Comparison of ENCODE assay signal across 13 mouse cellular contexts in genomic region chr4:3228476-3228875, GRCm38 (mm10). TPM values are rescaled to one million over a fixed set of nuclear protein-coding genes. Genes with fewer than 3 reads are reported as not detected.
DNase-seq lines count a peak whose midpoint lies in the region; ATAC-seq and TF ChIP-seq lines count a peak whose summit lies in the region.
"Had no signal": no experiment of that assay in that cellular context is flagged by ENCODE, and none has a peak within 500 bp of the region (broad histone marks: within the 10 kb centered on the region; RNA-seq: fewer than 3 reads in every experiment).

No protein-coding gene starts in this region.

- no peak overlapping the region for H3K4me2 ChIP-seq in forebrain, embryonic 13.5 days
- H3K4me2 ChIP-seq in forebrain, postnatal 0 days (ENCODE audit: low read depth), result no peak overlapping the region
- no peak overlapping the region for H3K4me2 ChIP-seq in midbrain, postnatal 0 days (ENCODE audit: low read depth, low read length, poor library complexity, severe bottlenecking)
- no peak overlapping the region for H3K4me2 ChIP-seq in limb, embryonic 14.5 days (replicated peaks; ENCODE audit: low read depth, low read length, severe bottlenecking)
- no peak overlapping the region for H3K4me2 ChIP-seq in neural tube, embryonic 15.5 days

- no peaks in the 10 kb centered on the region for H3K4me1 ChIP-seq in forebrain, embryonic 13.5 days
- H3K4me1 ChIP-seq in forebrain, postnatal 0 days (ENCODE audit: insufficient read depth), result no peaks in the 10 kb centered on the region
- H3K4me1 ChIP-seq in midbrain, embryonic 10.5 days, result peaks cover 6% of the 10 kb centered on the region; the same call in 1 of the 2 replicates
- H3K4me1 ChIP-seq in midbrain, postnatal 0 days (ENCODE audit: insufficient read depth, low read length), result no peaks in the 10 kb centered on the region
- no peaks in the 10 kb centered on the region for H3K4me1 ChIP-seq in limb, embryonic 14.5 days (ENCODE audit: control insufficient read depth, insufficient read depth, low read length)
- H3K4me1 ChIP-seq in neural tube, embryonic 15.5 days, result no peaks in the 10 kb centered on the region

- peak; percentile 16; the same call in 1 of the 2 replicates for ATAC-seq in forebrain, embryonic 13.5 days
- ATAC-seq in forebrain, postnatal 0 days, result no peak
- ATAC-seq in midbrain, postnatal 0 days (ENCODE audit: low FRiP score), result no peak; the same call in 1 of the 2 replicates
- ATAC-seq in limb, embryonic 14.5 days (ENCODE audit: low FRiP score, low read depth), result peak; percentile 3; the same call in 1 of the 2 replicates
- peak; percentile 12; the same call in 1 of the 2 replicates for ATAC-seq in neural tube, embryonic 15.5 days (ENCODE audit: low FRiP score)
- no peak for ATAC-seq in CD4-positive, CD25-positive, alpha-beta regulatory T cell, adult 4 months

- no peak for DNase-seq in forebrain, postnatal 0 days
- DNase-seq in midbrain, embryonic 10.5 days (ENCODE audit: low spot score), result peak; percentile 13
- no peak for DNase-seq in midbrain, postnatal 0 days (ENCODE audit: low spot score)
- no peak for DNase-seq in limb, embryonic 14.5 days (ENCODE audit: low spot score)
- DNase-seq in urinary bladder, adult 18-20 months (ENCODE audit: low spot score in 2 of 2), result no peak
- DNase-seq: gastrocnemius, postnatal 36 days had no signal

- H3K27ac ChIP-seq in forebrain, embryonic 13.5 days, result no peak overlapping the region
- no peak overlapping the region for H3K27ac ChIP-seq in forebrain, postnatal 0 days (ENCODE audit: low read depth, low read length)
- H3K27ac ChIP-seq in midbrain, embryonic 10.5 days (replicated peaks), result no peak overlapping the region
- H3K27ac ChIP-seq in midbrain, postnatal 0 days (ENCODE audit: low read depth, low read length), result no peak overlapping the region
- no peak overlapping the region for H3K27ac ChIP-seq in limb, embryonic 14.5 days (replicated peaks; ENCODE audit: low read depth, low read length)
- H3K27ac ChIP-seq in neural tube, embryonic 15.5 days (replicated peaks), result no peak overlapping the region
- H3K27ac ChIP-seq: kidney, postnatal 0 days had no signal

- no peaks in the 10 kb centered on the region for H3K36me3 ChIP-seq in forebrain, embryonic 13.5 days (ENCODE audit: poor library complexity, severe bottlenecking)
- H3K36me3 ChIP-seq in forebrain, postnatal 0 days (ENCODE audit: insufficient read depth), result no peaks in the 10 kb centered on the region
- H3K36me3 ChIP-seq in midbrain, embryonic 10.5 days, result no peaks in the 10 kb centered on the region
- no peaks in the 10 kb centered on the region for H3K36me3 ChIP-seq in midbrain, postnatal 0 days (ENCODE audit: insufficient read depth, low read length)
- no peaks in the 10 kb centered on the region for H3K36me3 ChIP-seq in limb, embryonic 14.5 days (ENCODE audit: control insufficient read depth, insufficient read depth, low read length)
- H3K36me3 ChIP-seq in neural tube, embryonic 15.5 days, result no peaks in the 10 kb centered on the region

- H3K27me3 ChIP-seq in forebrain, embryonic 13.5 days, result peaks cover 3% of the 10 kb centered on the region; the same call in 1 of the 2 replicates
- no peaks in the 10 kb centered on the region for H3K27me3 ChIP-seq in forebrain, postnatal 0 days (ENCODE audit: insufficient read depth, low read length)
- H3K27me3 ChIP-seq in midbrain, embryonic 10.5 days (ENCODE audit: low read depth, poor library complexity, severe bottlenecking), result peaks cover 7% of the 10 kb centered on the region; the same call in 1 of the 2 replicates
- H3K27me3 ChIP-seq in midbrain, postnatal 0 days (ENCODE audit: insufficient read depth, low read length), result no peaks in the 10 kb centered on the region
- H3K27me3 ChIP-seq in limb, embryonic 14.5 days (ENCODE audit: control insufficient read depth, insufficient read depth, low read length), result no peaks in the 10 kb centered on the region
- peaks cover 3% of the 10 kb centered on the region; the same call in 1 of the 2 replicates for H3K27me3 ChIP-seq in neural tube, embryonic 15.5 days (replicated peaks)

- no peak for TF ChIP-seq POLR2A in limb, embryonic 14.5 days (IDR thresholded peaks at IDR 0.05; ENCODE audit: borderline replicate concordance, extremely low read depth, insufficient read depth, insufficient read length)

- H3K4me3 ChIP-seq in forebrain, embryonic 13.5 days, result no peak overlapping the region
- H3K4me3 ChIP-seq in forebrain, postnatal 0 days (ENCODE audit: low read depth, low read length), result no peak overlapping the region
- no peak overlapping the region for H3K4me3 ChIP-seq in midbrain, embryonic 10.5 days
- no peak overlapping the region for H3K4me3 ChIP-seq in midbrain, postnatal 0 days (ENCODE audit: low read depth, low read length)
- H3K4me3 ChIP-seq in limb, embryonic 14.5 days (replicated peaks; ENCODE audit: low read length), result no peak overlapping the region
- H3K4me3 ChIP-seq in neural tube, embryonic 15.5 days (replicated peaks), result no peak overlapping the region

- TF ChIP-seq CTCF in forebrain, postnatal 0 days (IDR thresholded peaks at IDR 0.05; ENCODE audit: low read depth), result no peak
- TF ChIP-seq CTCF in midbrain, postnatal 0 days (IDR thresholded peaks at IDR 0.05), result no peak

- peaks cover 48% of the 10 kb centered on the region for H3K9me3 ChIP-seq in forebrain, embryonic 13.5 days (replicated peaks)
- H3K9me3 ChIP-seq in forebrain, postnatal 0 days (ENCODE audit: low read length), result peaks cover 56% of the 10 kb centered on the region
- H3K9me3 ChIP-seq in midbrain, embryonic 10.5 days (replicated peaks), result peaks cover 67% of the 10 kb centered on the region
- peaks cover 53% of the 10 kb centered on the region for H3K9me3 ChIP-seq in midbrain, postnatal 0 days (ENCODE audit: low read length)
- peaks cover 33% of the 10 kb centered on the region for H3K9me3 ChIP-seq in limb, embryonic 14.5 days (ENCODE audit: control insufficient read depth, low read length)
- peaks cover 37% of the 10 kb centered on the region for H3K9me3 ChIP-seq in neural tube, embryonic 15.5 days (replicated peaks)

- no peak overlapping the region for H3K9ac ChIP-seq in forebrain, embryonic 13.5 days
- H3K9ac ChIP-seq in forebrain, postnatal 0 days, result no peak overlapping the region
- H3K9ac ChIP-seq in midbrain, postnatal 0 days (replicated peaks; ENCODE audit: low read length, poor library complexity, severe bottlenecking), result no peak overlapping the region
- no peak overlapping the region for H3K9ac ChIP-seq in limb, embryonic 14.5 days (ENCODE audit: low read depth, low read length, severe bottlenecking)
- no peak overlapping the region for H3K9ac ChIP-seq in neural tube, embryonic 15.5 days (replicated peaks)

- 64% methylated on average over 4 of the region's 4 CpGs for WGBS in forebrain, embryonic 13.5 days
- 65% methylated on average over 4 of the region's 4 CpGs for WGBS in forebrain, postnatal 0 days
- WGBS in midbrain, embryonic 10.5 days, result 74% methylated on average over 4 of the region's 4 CpGs
- 68% methylated on average over 4 of the region's 4 CpGs for WGBS in midbrain, postnatal 0 days
- 67% methylated on average over 4 of the region's 4 CpGs for WGBS in limb, embryonic 14.5 days
- 66% methylated on average over 4 of the region's 4 CpGs for WGBS in neural tube, embryonic 15.5 days

RNA-seq across cellular contexts. Expression of gene Vmn1r3, which starts 43.3 kb away (rescaled TPM):
- polyA plus RNA-seq in forebrain, embryonic 13.5 days (2015; fragmentation: Nextera tagmentation; extraction: Ambion mirVana), result not detected in 2 replicates
- total RNA-seq in forebrain, postnatal 0 days (2014; rRNA removed), result not detected in 2 replicates
- polyA plus RNA-seq in forebrain, postnatal 0 days (2015; fragmentation: Nextera tagmentation; extraction: Ambion mirVana), result not detected in 2 replicates
- polyA plus RNA-seq in midbrain, embryonic 10.5 days (2016; fragmentation: Nextera tagmentation; extraction: Ambion mirVana), result not detected in 2 replicates
- total RNA-seq in midbrain, postnatal 0 days (2014; rRNA removed), result not detected in 2 replicates
- not detected in 2 replicates for polyA plus RNA-seq in midbrain, postnatal 0 days (2015; fragmentation: Nextera tagmentation; extraction: Ambion mirVana)
- polyA plus RNA-seq in limb, embryonic 14.5 days (2012; rRNA removed), result not detected in 2 replicates
- not detected in 2 replicates for polyA plus RNA-seq in limb, embryonic 14.5 days (2014; fragmentation: Nextera tagmentation; extraction: Ambion mirVana)
- polyA plus RNA-seq in neural tube, embryonic 15.5 days (2015; fragmentation: Nextera tagmentation; extraction: Ambion mirVana), result not detected in 2 replicates
- not detected for polyA plus RNA-seq in CD4-positive, CD25-positive, alpha-beta regulatory T cell, adult 4 months (2017; shearing (Covaris generic))
- total RNA-seq: gastrocnemius, postnatal 36 days; left cerebral cortex, postnatal 10 days; megakaryocyte-erythroid progenitor cell, adult 5-6 weeks had no signal
- polyA plus RNA-seq: C2C12; kidney, postnatal 0 days had no signal

Comparison
In these comparisons a context has a peak if more than half of its experiments do, and no peak if none do; other contexts are left out.
1. ATAC-seq: peak in forebrain, embryonic 13.5 days (single experiment), limb, embryonic 14.5 days (single experiment) and neural tube, embryonic 15.5 days (single experiment); none in forebrain, postnatal 0 days (single experiment), midbrain, postnatal 0 days (single experiment) and CD4-positive, CD25-positive, alpha-beta regulatory T cell, adult 4 months (single experiment).